Mouse (Mus musculus) E14TG2a.4 (cell line): ENCODE data around the gene Espnl.

ENCODE experiments used
- H3K27me3 ChIP-seq: 2 replicates; pipeline ENCODE4 v1.6.1; 2014; ENCODE audit warnings: low read length, control low read depth; ENCODE audit not compliant: insufficient read depth
- H3K36me3 ChIP-seq: 2 replicates; pipeline ENCODE4 v1.6.1; 2014; ENCODE audit warnings: low read length, control low read depth; ENCODE audit not compliant: insufficient read depth
- H3K4me1 ChIP-seq: replicated peaks from 2 replicates; pipeline ENCODE4 v1.6.1; 2014; ENCODE audit warnings: low read depth, low read length, control low read depth
- H3K4me3 ChIP-seq: replicated peaks from 2 replicates; pipeline ENCODE4 v1.5.1; 2014; ENCODE audit warnings: mild to moderate bottlenecking, low read length
- H3K9me3 ChIP-seq: 2 replicates; pipeline ENCODE4 v1.6.1; 2014; ENCODE audit warnings: low read length, control low read depth
- CTCF ChIP-seq: conservative IDR thresholded peaks from 2 replicates; pipeline ENCODE4 v1.5.1; 2014; ENCODE audit warnings: low read length
- NANOG ChIP-seq: IDR thresholded peaks from 2 replicates; pipeline ENCODE4 v1.6.1; 2014; ENCODE audit warnings: borderline replicate concordance, low read length, mixed read lengths
- POU5F1 ChIP-seq: IDR thresholded peaks from 2 replicates; pipeline ENCODE4 v1.6.1; 2014; ENCODE audit warnings: low read length, borderline replicate concordance

The Espnl gene

GRCm38 (mm10) chr1:91292101-91292825, 29.6 kb upstream of the Espnl start:
- H3K4me3 ChIP-seq: no peak overlapping the region
- H3K27me3 ChIP-seq: no peaks in the 10 kb centered on the region
- TF ChIP-seq CTCF (no peak), NANOG (no peak), POU5F1 (no peak)
- H3K4me1 ChIP-seq: no peaks in the 10 kb centered on the region
- H3K36me3 ChIP-seq: peaks cover 42% of the 10 kb centered on the region
- no peaks in the 10 kb centered on the region for H3K9me3 ChIP-seq

GRCm38 (mm10) chr1:91295544-91295943, 26.3 kb upstream of the Espnl start:
- Histone ChIP-seq H3K27me3 (peaks cover 3% of the 10 kb centered on the region; the same call in 1 of the 2 replicates), H3K4me3 (no peak overlapping the region), H3K9me3 (no peaks in the 10 kb centered on the region), H3K4me1 (peaks cover 22% of the 10 kb centered on the region), H3K36me3 (peaks cover 15% of the 10 kb centered on the region)
- no peak for TF ChIP-seq CTCF
- no peak for TF ChIP-seq POU5F1
- TF ChIP-seq NANOG: no peak

- H3K4me3 ChIP-seq: peak within 1 kb of the TSS; percentile 96
- TF ChIP-seq NANOG (no peak), POU5F1 (no peak), CTCF (no peak)
Observed at GRCm38 (mm10) chr1:91297799-91298744, 23.8 kb upstream of the Espnl start, which contains the start of gene Scly. Gene Scly, plus strand, starts transcription at chr1:91298338.

DNA sequence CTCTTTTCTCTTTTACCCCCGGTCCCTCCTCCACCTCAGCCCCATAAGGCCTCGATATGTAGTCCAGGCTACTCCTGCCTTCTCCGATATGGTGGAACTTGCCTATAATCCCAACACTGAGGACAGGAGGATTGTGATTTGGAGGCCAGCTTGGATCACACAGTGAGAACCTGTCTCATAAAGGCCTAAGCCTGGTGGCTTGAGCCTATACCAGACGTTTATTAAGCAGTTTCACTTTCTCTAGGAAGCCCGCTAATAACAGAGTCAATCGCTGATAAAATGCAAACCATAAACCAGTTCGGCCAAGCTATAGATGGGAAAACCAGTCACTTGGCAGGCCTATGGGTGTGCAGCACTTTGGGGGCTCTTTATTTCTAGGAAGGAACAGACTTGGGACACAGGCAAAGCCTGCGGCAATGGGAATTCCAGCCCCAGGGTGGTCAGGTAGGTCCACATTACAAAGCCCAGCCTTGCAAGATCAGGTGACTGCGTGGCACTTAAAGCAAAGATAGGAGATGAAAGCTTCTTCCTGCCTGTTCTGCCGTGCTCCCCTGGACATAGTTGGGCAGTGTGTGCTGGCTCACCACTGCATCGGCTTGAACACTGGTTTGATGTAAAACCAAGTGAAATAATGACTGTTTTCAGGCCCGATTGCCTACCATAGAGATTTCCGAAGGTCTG, 22.7 kb upstream of the Espnl start:
- TF ChIP-seq CTCF (no peak), NANOG (no peak), POU5F1 (no peak)

More at GRCm38 (mm10) chr1:91297799-91298744, 23.8 kb upstream of the Espnl start, which contains the start of gene Scly:
- Histone ChIP-seq H3K27me3 (peaks cover 3% of the 10 kb centered on the region; the same call in 1 of the 2 replicates), H3K4me1 (peaks cover 22% of the 10 kb centered on the region), H3K9me3 (no peaks in the 10 kb centered on the region), H3K36me3 (peaks cover 26% of the 10 kb centered on the region)

DNA sequence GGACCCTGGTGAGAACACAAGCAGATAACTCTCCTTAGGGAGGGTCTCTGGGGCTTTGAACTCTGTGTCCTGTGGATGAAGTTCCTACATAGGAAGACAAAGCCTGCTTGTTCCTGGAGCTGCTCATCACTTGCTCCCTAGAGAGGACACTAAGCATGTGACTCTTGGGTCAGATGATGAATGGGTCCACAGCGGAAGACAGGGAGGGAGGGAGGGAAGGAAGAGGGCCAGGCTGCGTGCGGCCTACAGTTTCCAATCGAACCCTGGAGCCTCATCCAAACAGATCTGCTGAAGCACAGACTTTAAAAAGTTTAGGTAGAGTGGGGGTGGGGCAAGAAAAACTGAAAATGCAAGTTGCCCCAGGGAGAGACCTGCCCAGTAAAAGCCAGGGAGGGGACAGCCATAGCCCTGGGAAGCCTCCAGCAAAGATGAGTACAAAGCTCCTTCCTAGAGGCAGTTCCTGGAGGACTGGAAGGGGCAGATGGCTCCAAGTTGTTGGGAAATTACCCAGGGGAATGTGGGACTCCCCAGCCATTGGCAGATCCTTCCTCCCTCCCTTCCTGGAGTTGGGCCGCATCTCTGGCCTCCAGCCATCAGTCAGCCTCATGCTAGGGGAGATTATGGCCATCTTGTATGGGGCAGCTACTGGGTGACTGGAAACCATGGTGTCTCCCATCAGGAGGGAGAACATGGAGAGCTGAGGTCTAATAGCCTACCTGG, 22.0 kb upstream of the Espnl start:
- H3K4me3 ChIP-seq: no peak overlapping the region
- peaks cover 22% of the 10 kb centered on the region for H3K4me1 ChIP-seq
- H3K36me3 ChIP-seq: peaks cover 35% of the 10 kb centered on the region
- TF ChIP-seq POU5F1 (no peak), CTCF (no peak), NANOG (no peak)
- no peaks in the 10 kb centered on the region for H3K9me3 ChIP-seq
- H3K27me3 ChIP-seq: peaks cover 3% of the 10 kb centered on the region; the same call in 1 of the 2 replicates

More for the DNA sequence above, 22.7 kb upstream of the Espnl start:
- Histone ChIP-seq H3K9me3 (no peaks in the 10 kb centered on the region), H3K36me3 (peaks cover 31% of the 10 kb centered on the region), H3K27me3 (peaks cover 3% of the 10 kb centered on the region; the same call in 1 of the 2 replicates), H3K4me3 (peak overlapping the region; percentile 96), H3K4me1 (peaks cover 22% of the 10 kb centered on the region)

GRCm38 (mm10) chr1:91301206-91301920, 20.5 kb upstream of the Espnl start:
- peaks cover 3% of the 10 kb centered on the region; the same call in 1 of the 2 replicates for H3K27me3 ChIP-seq
- H3K4me1 ChIP-seq: peaks cover 22% of the 10 kb centered on the region
- TF ChIP-seq CTCF (no peak), POU5F1 (no peak)
- H3K4me3 ChIP-seq: no peak overlapping the region
- peaks cover 42% of the 10 kb centered on the region for H3K36me3 ChIP-seq
- H3K9me3 ChIP-seq: no peaks in the 10 kb centered on the region

- no peak for TF ChIP-seq POU5F1
- no peak for TF ChIP-seq CTCF
- no peak for TF ChIP-seq NANOG
- H3K4me1 ChIP-seq: peaks cover 22% of the 10 kb centered on the region
- peaks cover 3% of the 10 kb centered on the region; the same call in 1 of the 2 replicates for H3K27me3 ChIP-seq
- H3K4me3 ChIP-seq: no peak overlapping the region
- H3K36me3 ChIP-seq: peaks cover 44% of the 10 kb centered on the region
- no peaks in the 10 kb centered on the region for H3K9me3 ChIP-seq
Observed at GRCm38 (mm10) chr1:91302021-91302420, 19.9 kb upstream of the Espnl start.
